Mouse (Mus musculus) embryonic fibroblast, embryonic 13.5 days (primary cell): ENCODE data around the gene Gm20388.
"Not testable (repeated sequence)": the region's sequence is repeated elsewhere in the genome, so short reads cannot be mapped to it uniquely, and the experiment has no call there.

Experiments used
- CTCF ChIP-seq: IDR thresholded peaks from 2 replicates; pipeline ENCODE4 v1.5.1; 2011; ENCODE audit warnings: mild to moderate bottlenecking, control low read depth, low read length, moderate library complexity, borderline replicate concordance; ENCODE audit not compliant: insufficient read depth
- POLR2A ChIP-seq: IDR thresholded peaks from 2 replicates; pipeline ENCODE4 v1.6.1; 2011; ENCODE audit warnings: low read depth, mild to moderate bottlenecking, control low read depth, low read length, moderate library complexity

DNA sequence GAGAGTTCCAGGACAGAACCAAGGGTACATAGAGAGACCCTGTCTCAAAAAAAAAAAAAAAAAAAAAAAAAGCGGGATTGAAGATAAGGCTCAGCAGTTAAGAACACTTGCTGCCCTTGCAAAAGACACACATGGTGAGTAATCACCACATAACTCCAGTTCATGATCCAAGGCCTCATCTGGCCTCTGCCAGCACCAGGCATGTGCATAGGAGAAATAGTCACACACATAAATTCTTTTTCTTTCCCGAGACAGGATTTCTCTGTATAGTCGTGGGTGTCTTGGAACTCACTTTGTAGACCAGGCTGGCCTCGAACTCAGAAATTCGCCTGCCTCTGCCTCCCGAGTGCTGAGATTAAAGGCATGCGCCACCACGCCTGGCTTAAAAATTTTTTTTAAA, 3347.0 kb downstream of the Gm20388 start:
- TF ChIP-seq POLR2A, CTCF: not testable (repeated sequence)
